Mouse (Mus musculus): ENCODE measurements around the gene Ppp1r35. TPM values are rescaled to one million over a fixed set of nuclear protein-coding genes. Genes with fewer than 3 reads are reported as not detected.

The Ppp1r35 gene
- 26.9 and 69.4 TPM in 2 replicates for polyA plus RNA-seq (2012; rRNA removed; ENCODE audit: low replicate concordance)

DNA sequence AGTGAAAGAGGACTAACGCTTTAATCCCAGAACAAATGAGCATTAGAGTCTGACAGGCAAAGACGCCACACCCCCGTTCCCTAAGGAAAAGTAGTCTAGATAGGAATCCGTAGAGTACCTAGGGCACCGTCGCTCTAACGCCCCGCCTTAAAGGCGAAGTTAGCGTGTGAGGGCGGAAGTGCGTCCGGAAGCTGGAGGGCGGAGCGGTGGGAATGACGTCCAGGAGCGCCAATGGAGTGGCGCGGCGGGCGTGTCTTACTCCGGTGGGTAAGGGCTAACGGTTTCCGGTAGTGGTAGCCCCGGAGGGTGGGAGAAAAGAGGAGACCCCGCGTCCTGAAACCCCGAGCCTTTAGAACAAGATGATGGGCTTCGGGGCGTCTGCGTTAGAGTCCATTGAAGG lies at the start of gene Ppp1r35:
Gene Ppp1r35 (plus strand): TSS at position 215 of the 400 bp plus-strand sequence.

DNA sequence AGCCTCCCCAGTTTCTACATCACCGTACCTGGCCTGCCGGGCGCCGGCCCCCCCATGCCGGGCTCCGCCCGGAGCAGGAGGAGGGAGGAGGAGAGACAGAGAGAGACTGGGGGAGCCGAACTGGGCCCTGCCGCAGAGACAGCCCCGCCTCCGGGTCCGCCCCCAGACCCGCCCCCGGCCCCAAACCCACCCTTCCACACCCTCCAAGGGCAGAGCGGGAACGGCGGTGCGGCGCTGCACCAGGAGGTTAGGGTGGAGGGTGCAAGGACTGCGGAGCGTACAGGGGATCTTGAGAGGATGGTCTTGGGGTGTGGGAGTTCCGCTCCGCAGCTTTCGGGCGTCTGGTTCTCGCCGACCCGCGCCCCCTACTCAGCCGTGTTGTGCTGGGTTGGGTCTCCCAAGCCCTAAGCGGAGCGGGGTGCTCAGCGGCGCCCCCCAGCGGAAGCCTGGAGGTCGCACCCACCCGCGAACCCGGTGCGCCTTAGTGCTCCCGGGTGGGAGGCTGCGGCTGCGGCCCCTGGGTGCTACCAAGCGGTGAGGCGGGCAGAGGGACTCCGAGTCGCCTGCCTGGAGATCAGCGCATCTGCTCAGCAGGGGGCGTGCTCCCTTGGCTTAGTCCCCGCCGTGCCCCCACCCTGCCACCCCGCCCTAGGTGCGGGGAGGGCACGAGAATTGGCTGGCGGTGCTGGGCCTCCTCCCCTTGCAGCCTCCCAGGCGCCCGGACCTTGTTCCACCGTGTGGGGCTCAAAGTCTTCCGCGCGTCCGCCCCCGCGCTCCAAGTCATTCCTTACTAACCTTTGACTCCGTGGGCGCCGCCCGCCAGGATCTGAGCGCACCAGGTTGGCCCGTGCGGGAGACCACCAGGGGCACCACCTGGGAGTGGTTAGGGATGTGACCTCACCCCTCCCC lies 37.4 kb upstream of the Ppp1r35 start, which contains the start of gene Nyap1:
Gene Nyap1 (minus strand): TSS at position 585 of the 909 bp plus-strand sequence.

DNA sequence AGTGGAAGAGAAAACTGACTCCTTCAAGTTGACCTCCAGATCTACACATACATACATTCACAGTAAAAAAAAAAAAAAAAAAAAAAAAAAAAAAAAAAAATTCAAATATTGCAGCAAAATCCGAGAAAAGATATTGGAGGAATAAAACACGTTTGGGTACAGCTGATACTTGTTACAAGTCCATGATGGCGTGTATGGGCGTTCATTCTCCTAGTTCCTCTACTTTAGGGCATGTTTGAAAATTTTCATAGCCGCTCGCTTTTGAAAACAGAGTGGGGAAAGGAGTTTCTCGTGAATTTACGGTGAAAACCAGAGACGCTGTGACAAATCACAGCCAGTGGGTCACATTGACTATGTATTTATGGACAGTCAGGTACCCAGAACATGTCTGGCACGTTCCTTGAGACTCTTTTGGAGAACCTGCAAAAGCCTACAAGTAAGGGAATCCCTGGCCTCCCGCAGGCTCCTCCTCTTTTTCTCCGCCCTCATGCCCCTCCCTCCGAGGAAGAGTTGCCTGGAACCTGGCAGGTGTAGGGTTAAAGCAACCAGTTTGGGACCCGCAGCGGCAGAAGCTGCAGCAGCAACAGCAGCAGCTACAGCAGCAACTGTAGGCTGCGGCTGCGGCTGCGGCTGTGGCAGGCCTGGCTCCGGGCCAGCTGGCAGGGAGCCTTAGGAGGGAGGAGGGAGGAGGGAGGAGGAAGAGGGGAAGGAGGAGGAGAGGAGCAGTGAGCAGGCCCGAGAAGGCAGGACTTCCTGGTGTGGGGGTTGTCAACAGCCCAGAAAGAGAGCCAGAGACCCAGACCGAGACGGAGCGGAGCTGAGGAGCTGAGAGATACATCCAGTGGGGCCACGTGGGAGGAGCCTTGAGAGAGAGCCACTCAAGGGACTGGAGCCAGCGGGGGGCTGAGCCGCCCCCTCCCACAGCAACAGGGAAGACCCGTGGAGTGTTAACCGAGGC lies 33.2 kb upstream of the Ppp1r35 start, which contains the start of gene Tsc22d4:
Gene Tsc22d4 (plus strand): TSS at position 517 of the 958 bp plus-strand sequence.

DNA sequence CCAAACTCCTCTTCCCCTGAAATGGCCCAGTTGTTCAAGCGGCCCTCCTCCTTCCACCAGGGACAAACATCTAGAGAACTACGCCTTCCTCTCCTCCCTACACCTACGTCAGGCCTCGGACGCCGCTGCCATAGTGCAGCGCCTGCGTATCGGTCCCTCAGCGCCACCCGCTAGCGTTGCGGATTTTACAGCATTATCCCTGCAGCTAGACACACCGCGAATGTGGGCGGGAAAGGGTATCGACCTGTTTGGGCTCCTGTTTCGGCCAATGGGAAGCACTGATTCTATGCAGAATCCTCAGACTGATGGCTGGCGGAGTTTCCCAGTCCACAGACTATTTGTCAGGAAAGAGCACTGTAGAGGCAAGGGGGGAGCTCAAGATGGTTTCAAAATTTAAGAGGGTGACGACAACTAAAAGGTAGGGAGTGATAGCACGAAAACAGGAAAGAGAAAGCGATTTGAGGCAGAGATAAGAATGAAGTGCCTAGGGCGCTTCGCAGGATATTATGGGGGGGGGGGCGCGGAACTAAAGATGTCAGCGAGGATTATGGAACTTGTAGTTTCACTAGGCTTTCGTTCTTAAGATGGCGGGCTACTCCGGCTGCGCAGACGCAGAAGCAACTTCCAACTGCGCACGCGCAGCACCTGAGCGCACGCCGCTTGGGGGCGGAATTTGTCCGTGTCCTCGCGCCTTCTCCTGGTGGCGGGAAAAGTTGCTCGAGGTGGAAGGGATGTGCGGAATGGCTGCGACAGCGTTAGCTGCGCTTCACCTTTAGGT lies 8.7 kb downstream of the Ppp1r35 start, which contains the start of the genes Mepce and Zcwpw1:
Gene Mepce (minus strand): TSS at position 505 of the 778 bp plus-strand sequence.
Gene Zcwpw1 (plus strand): TSS at position 648 of the 778 bp plus-strand sequence.

Other genes starting within 250 kb of the Ppp1r35 start
- not detected in 2 replicates for gene Epo, start 245.6 kb upstream of the Ppp1r35 start, polyA plus RNA-seq (2012; rRNA removed; ENCODE audit: low replicate concordance)
- 1,024 and 1,186 TPM in 2 replicates for gene Gnb2, start 245.3 kb upstream of the Ppp1r35 start, polyA plus RNA-seq (2012; rRNA removed; ENCODE audit: low replicate concordance)
- 0.03 and 0.16 TPM in 2 replicates for gene Actl6b, start 225.3 kb upstream of the Ppp1r35 start, polyA plus RNA-seq (2012; rRNA removed; ENCODE audit: low replicate concordance)
- 4.6 and 7.3 TPM in 2 replicates for gene Tfr2, start 209.0 kb upstream of the Ppp1r35 start, polyA plus RNA-seq (2012; rRNA removed; ENCODE audit: low replicate concordance)
- gene Mospd3, start 177.8 kb upstream of the Ppp1r35 start, polyA plus RNA-seq (2012; rRNA removed; ENCODE audit: low replicate concordance) = 96.4 and 211 TPM in 2 replicates
- 195 and 196 TPM in 2 replicates for gene Pcolce, start 165.1 kb upstream of the Ppp1r35 start, polyA plus RNA-seq (2012; rRNA removed; ENCODE audit: low replicate concordance)
- gene Fbxo24, start 149.8 kb upstream of the Ppp1r35 start, polyA plus RNA-seq (2012; rRNA removed; ENCODE audit: low replicate concordance) = 0.53 and 0.63 TPM in 2 replicates
- 119 and 157 TPM in 2 replicates for gene Lrch4, start 149.7 kb upstream of the Ppp1r35 start, polyA plus RNA-seq (2012; rRNA removed; ENCODE audit: low replicate concordance)
- 20.1 and 68.7 TPM in 2 replicates for gene Gm20605, start 149.7 kb upstream of the Ppp1r35 start, polyA plus RNA-seq (2012; rRNA removed; ENCODE audit: low replicate concordance)
- gene Sap25, start 137.5 kb upstream of the Ppp1r35 start, polyA plus RNA-seq (2012; rRNA removed; ENCODE audit: low replicate concordance) = 193 and 262 TPM in 2 replicates
- 34.2 and 68.9 TPM in 2 replicates for gene Irs3, start 133.1 kb upstream of the Ppp1r35 start, polyA plus RNA-seq (2012; rRNA removed; ENCODE audit: low replicate concordance)
- 28.7 and 51.6 TPM in 2 replicates for gene Agfg2, start 94.1 kb upstream of the Ppp1r35 start, polyA plus RNA-seq (2012; rRNA removed; ENCODE audit: low replicate concordance)
- gene Nyap1, start 37.2 kb upstream of the Ppp1r35 start, polyA plus RNA-seq (2012; rRNA removed; ENCODE audit: low replicate concordance) = 2.0 and 4.7 TPM in 2 replicates
- gene Tsc22d4, start 33.1 kb upstream of the Ppp1r35 start, polyA plus RNA-seq (2012; rRNA removed; ENCODE audit: low replicate concordance) = 106 and 238 TPM in 2 replicates
- gene Mepce, start 8.8 kb downstream of the Ppp1r35 start, polyA plus RNA-seq (2012; rRNA removed; ENCODE audit: low replicate concordance) = 33.1 and 36.6 TPM in 2 replicates
- 1.1 and 2.3 TPM in 2 replicates for gene Zcwpw1, start 8.9 kb downstream of the Ppp1r35 start, polyA plus RNA-seq (2012; rRNA removed; ENCODE audit: low replicate concordance)
- gene Pilra, start 57.4 kb downstream of the Ppp1r35 start, polyA plus RNA-seq (2012; rRNA removed; ENCODE audit: low replicate concordance) = 3.9 and 13.9 TPM in 2 replicates
- gene Pilrb1, start 79.3 kb downstream of the Ppp1r35 start, polyA plus RNA-seq (2012; rRNA removed; ENCODE audit: low replicate concordance) = 3.8 and 10.5 TPM in 2 replicates
- gene Pilrb2, start 93.0 kb downstream of the Ppp1r35 start, polyA plus RNA-seq (2012; rRNA removed; ENCODE audit: low replicate concordance) = 5.4 and 12.5 TPM in 2 replicates
- 0.05 and 0.10 TPM in 2 replicates for gene Cyp3a13, start 142.8 kb downstream of the Ppp1r35 start, polyA plus RNA-seq (2012; rRNA removed; ENCODE audit: low replicate concordance)
- 0.19 and 1.3 TPM in 2 replicates for gene Gjc3, start 184.2 kb downstream of the Ppp1r35 start, polyA plus RNA-seq (2012; rRNA removed; ENCODE audit: low replicate concordance)
- 0.32 and 2.1 TPM in 2 replicates for gene Azgp1, start 202.7 kb downstream of the Ppp1r35 start, polyA plus RNA-seq (2012; rRNA removed; ENCODE audit: low replicate concordance)
- not detected in 2 replicates for gene Smok3a, start 242.4 kb downstream of the Ppp1r35 start, polyA plus RNA-seq (2012; rRNA removed; ENCODE audit: low replicate concordance)
- not detected in 2 replicates for gene Smok3b, start 242.6 kb downstream of the Ppp1r35 start, polyA plus RNA-seq (2012; rRNA removed; ENCODE audit: low replicate concordance)